Mouse (Mus musculus) heart, embryonic 14.5 days (tissue): ENCODE results near the gene Zscan26. TPM values are rescaled to one million over a fixed set of nuclear protein-coding genes. Genes with fewer than 3 reads are reported as not detected.

Experiments used
- ATAC-seq: fragments of 200-750 bp; cut with Nextera tagmentation; 2 replicates; pipeline ENCODE4 v1.8.0; 2017; ENCODE audit warnings: low read depth, moderate TSS enrichment; ENCODE audit not compliant: insufficient number of reproducible peaks, insufficient read depth, low FRiP score
- H3K27ac ChIP-seq, 2 experiments: fragments of 200-500 bp in 1 of 2; fragments of 300-500 bp in 1 of 2; sonication (generic) in 1 of 2; replicated peaks in 1 of 2; 2 replicates each; pipeline ENCODE4 v1.5.1; 2012 to 2014; ENCODE audit warnings: low read depth in 2 of 2, low read length in 2 of 2, control low read depth in 1 of 2, mild to moderate bottlenecking in 1 of 2, mixed read lengths in 1 of 2; ENCODE audit not compliant: control insufficient read depth in 1 of 2, insufficient read depth in 1 of 2
- H3K27me3 ChIP-seq: fragments of 300-500 bp; sonication (generic); 2 replicates; pipeline ENCODE4 v1.6.1; 2014; ENCODE audit warnings: mild to moderate bottlenecking, low read length, control low read depth; ENCODE audit not compliant: control insufficient read depth, insufficient read depth
- H3K36me3 ChIP-seq: fragments of 300-500 bp; sonication (generic); 2 replicates; pipeline ENCODE4 v1.6.1; 2014; ENCODE audit warnings: mild to moderate bottlenecking, control low read depth, low read length, mixed read lengths; ENCODE audit not compliant: control insufficient read depth, insufficient read depth
- H3K4me1 ChIP-seq, 2 experiments: fragments of 200-500 bp in 1 of 2; fragments of 300-500 bp in 1 of 2; sonication (generic) in 1 of 2; 2 replicates each; pipeline ENCODE4 v1.6.1; 2012 to 2014; ENCODE audit warnings: low read length in 2 of 2, control low read depth in 1 of 2, mixed read lengths in 1 of 2; ENCODE audit not compliant: control insufficient read depth in 2 of 2, insufficient read depth in 2 of 2
- H3K4me2 ChIP-seq: fragments of 300-500 bp; sonication (generic); 2 replicates; pipeline ENCODE4 v1.6.1; 2014; ENCODE audit warnings: mild to moderate bottlenecking, low read length
- H3K4me3 ChIP-seq, 2 experiments: fragments of 200-500 bp in 1 of 2; fragments of 300-500 bp in 1 of 2; sonication (generic) in 1 of 2; 2 replicates each; pipeline ENCODE4 v1.5.1; 2012 to 2014; ENCODE audit warnings: low read length in 2 of 2, mild to moderate bottlenecking in 2 of 2, control low read depth in 1 of 2, low read depth in 1 of 2, moderate library complexity in 1 of 2; ENCODE audit not compliant: control insufficient read depth in 1 of 2, insufficient read depth in 1 of 2
- H3K9ac ChIP-seq: fragments of 300-500 bp; sonication (generic); 2 replicates; pipeline ENCODE4 v1.6.1; 2014; ENCODE audit warnings: mild to moderate bottlenecking, low read length
- H3K9me3 ChIP-seq: fragments of 300-500 bp; sonication (generic); 2 replicates; pipeline ENCODE4 v1.6.1; 2016; ENCODE audit warnings: low read length, control low read depth; ENCODE audit not compliant: control insufficient read depth
- WGBS: fragments of 180-500 bp; shearing (Covaris S2); extraction: QIAGEN DNeasy Blood & Tissue Kit; methylation state at CpG from one replicate; pipeline ENCODE4 v1.1.7; 2014; 5-methylcytosine and 5-hydroxymethylcytosine counted together
- polyA plus RNA-seq: library from polyadenylated mRNA; unstranded; fragments of >200 nt; fragmentation: Nextera tagmentation; extraction: Ambion mirVana; gene quantifications from 2 replicates; pipeline ENCODE4 v1.2.1, GENCODE M21; 2014

Gene Zscan26
- polyA plus RNA-seq, 1 experiment from 2014 or later = 29.9 TPM

- Histone ChIP-seq H3K27me3 (no peaks in the 10 kb centered on the region), H3K9me3 (no peaks in the 10 kb centered on the region), H3K9ac (peak overlapping the region; percentile 89), H3K4me2 (peak overlapping the region; percentile 64), H3K27ac (peak overlapping the region; percentile 80 to 84), H3K36me3 (peaks cover 29% of the 10 kb centered on the region), H3K4me3 (peak overlapping the region; percentile 81 to 89), H3K4me1 (peaks cover 8 to 10% of the 10 kb centered on the region in 2 experiments)
- ATAC-seq = no peak
- WGBS = 2% methylated on average over 13 of the region's 13 CpGs
Observed at GRCm38 (mm10) chr13:21453042-21453441, 488 bp downstream of the Zscan26 start.

DNA sequence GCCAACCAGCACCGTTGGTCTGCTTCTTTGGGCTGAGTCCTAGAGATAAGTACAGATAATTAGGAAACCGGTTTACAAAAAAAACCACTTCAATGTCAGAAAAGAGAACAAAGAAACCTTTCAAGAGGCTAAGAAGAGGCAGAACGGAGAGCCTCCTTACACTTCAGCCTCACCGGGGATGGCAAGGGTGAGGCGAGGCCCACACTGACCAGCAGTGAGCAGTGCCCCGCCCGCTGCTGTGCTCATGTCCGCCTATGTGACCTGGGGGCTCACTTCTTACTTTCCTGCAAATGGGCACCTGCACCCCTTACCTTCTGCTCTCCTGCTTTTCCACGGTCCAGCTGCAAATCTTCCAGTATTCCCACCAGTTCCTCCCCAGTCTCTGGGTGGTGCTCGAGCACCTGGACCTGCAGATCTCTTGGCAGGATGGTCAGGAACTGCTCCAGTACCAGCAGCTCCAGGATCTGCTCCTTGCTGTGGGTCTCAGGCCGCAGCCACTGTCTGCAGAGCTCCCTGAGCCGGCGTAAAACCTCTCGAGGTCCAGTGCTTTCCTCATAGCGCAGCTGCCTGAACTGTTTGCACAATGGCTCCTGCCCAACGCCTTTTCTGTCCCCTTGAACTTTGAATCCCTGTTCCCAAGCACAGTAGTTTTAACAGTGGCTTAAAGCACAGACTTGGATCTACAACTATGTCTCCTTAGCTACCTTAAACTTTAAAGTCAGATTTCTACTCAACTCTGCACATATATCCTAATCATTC is 5.5 kb downstream of the Zscan26 start:
- WGBS = 82% methylated on average over 16 of the region's 16 CpGs
- no peaks in the 10 kb centered on the region for H3K27me3 ChIP-seq
- H3K9ac ChIP-seq = no peak overlapping the region
- ATAC-seq = no peak
- peaks cover 2 to 8% of the 10 kb centered on the region in 2 experiments; a peak in 3 of 4 replicates for H3K4me1 ChIP-seq
- H3K4me3 ChIP-seq = no peak overlapping the region
- H3K4me2 ChIP-seq = no peak overlapping the region
- H3K36me3 ChIP-seq = peaks cover 79% of the 10 kb centered on the region
- no peaks in the 10 kb centered on the region for H3K9me3 ChIP-seq
- H3K27ac ChIP-seq = no peak overlapping the region

DNA sequence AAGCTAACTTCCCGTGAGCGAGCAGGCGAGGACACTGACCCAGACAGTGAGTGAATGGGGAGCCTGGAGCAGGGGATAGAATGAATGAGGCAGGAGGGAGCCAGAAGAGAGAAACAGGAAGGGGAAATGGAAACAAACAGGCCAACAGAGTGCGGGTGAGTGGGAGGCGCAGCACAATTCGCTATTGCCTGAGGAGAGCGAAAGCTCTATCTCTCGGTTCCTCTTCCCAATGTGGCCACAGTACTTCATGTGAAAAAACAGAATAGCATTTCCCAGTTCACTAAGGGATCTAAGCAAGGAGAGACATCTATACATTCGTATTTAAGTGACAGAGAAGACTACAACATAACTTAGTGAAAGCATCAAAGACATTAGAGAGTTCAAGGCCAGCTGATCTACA is 6.7 kb downstream of the Zscan26 start:
- WGBS = 85% methylated on average over 9 of the region's 9 CpGs
- H3K9ac ChIP-seq = no peak overlapping the region
- no peak overlapping the region for H3K4me2 ChIP-seq
- no peaks in the 10 kb centered on the region for H3K27me3 ChIP-seq
- H3K27ac ChIP-seq = no peak overlapping the region
- H3K4me3 ChIP-seq = no peak overlapping the region
- peaks cover 81% of the 10 kb centered on the region for H3K36me3 ChIP-seq
- no peak for ATAC-seq
- 0 out of 4 replicates have a peak, but pooled peaks cover 0 to under 1% of the 10 kb centered on the region in 2 experiments for H3K4me1 ChIP-seq
- H3K9me3 ChIP-seq = no peaks in the 10 kb centered on the region

GRCm38 (mm10) chr13:21441207-21441572 is 12.3 kb downstream of the Zscan26 start:
- Histone ChIP-seq H3K4me3 (peak overlapping the region; percentile 51 to 59), H3K36me3 (peaks cover 36% of the 10 kb centered on the region), H3K27ac (peak overlapping the region; percentile 87 to 93), H3K27me3 (no peaks in the 10 kb centered on the region), H3K9me3 (no peaks in the 10 kb centered on the region), H3K4me2 (peak overlapping the region; percentile 75), H3K4me1 (peaks cover 0 to 14% of the 10 kb centered on the region in 2 experiments; a peak in 2 of 4 replicates), H3K9ac (peak overlapping the region; percentile 78)
- no peak for ATAC-seq
- 15% methylated on average over 10 of the region's 10 CpGs for WGBS

GRCm38 (mm10) chr13:21440503-21441206 is 12.9 kb downstream of the Zscan26 start, which contains the start of gene Pgbd1:
Gene Pgbd1, minus strand, starts transcription at chr13:21441058.
- Histone ChIP-seq H3K9ac (peak within 1 kb of the TSS; percentile 78), H3K36me3 (peaks cover 31% of the 10 kb centered on the region), H3K27ac (peak within 1 kb of the TSS; percentile 87 to 93), H3K4me3 (peak within 1 kb of the TSS; percentile 51 to 59), H3K9me3 (no peaks in the 10 kb centered on the region), H3K4me1 (peaks cover 0 to 14% of the 10 kb centered on the region in 2 experiments; a peak in 2 of 4 replicates), H3K4me2 (peak within 1 kb of the TSS; percentile 75), H3K27me3 (no peaks in the 10 kb centered on the region)
- peak; percentile 79 for ATAC-seq
- WGBS = under 1% methylated on average over 32 of the region's 32 CpGs

- no peaks in the 10 kb centered on the region for H3K9me3 ChIP-seq
- no peak overlapping the region for H3K4me2 ChIP-seq
- 66% methylated on average over 4 of the region's 4 CpGs for WGBS
- H3K27me3 ChIP-seq = no peaks in the 10 kb centered on the region
- 0 out of 4 replicates have a peak overlapping the region, but pooled peaks of 1 of the 2 experiments have one; percentile 26 for H3K27ac ChIP-seq
- H3K4me1 ChIP-seq = peaks cover 0 to 8% of the 10 kb centered on the region in 2 experiments; a peak in 2 of 4 replicates
- H3K9ac ChIP-seq = no peak overlapping the region
- ATAC-seq = no peak
- H3K4me3 ChIP-seq = no peak overlapping the region
- H3K36me3 ChIP-seq = no peaks in the 10 kb centered on the region
Observed at GRCm38 (mm10) chr13:21435476-21435875, 18.1 kb downstream of the Zscan26 start.

DNA sequence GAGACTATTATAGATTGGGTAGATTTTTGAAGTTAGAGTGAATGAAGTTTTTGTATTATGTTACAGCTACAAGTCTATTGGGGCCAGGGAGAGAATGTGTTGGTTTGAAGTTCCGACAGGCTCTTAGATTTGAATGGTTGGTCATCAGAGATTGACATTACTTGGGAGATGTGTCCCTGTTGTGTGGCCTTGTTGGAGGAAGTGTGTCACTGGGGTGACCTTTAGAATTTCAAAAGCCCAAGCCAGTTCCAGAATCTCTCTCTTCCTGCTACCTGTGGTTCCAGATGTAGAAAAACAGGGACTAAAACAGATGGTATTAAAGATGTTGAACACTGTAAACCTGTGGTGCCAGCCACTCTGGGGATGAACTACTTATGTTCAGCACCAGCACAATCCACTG is 25.9 kb downstream of the Zscan26 start:
- Histone ChIP-seq H3K4me2 (no peak overlapping the region), H3K9me3 (no peaks in the 10 kb centered on the region), H3K27me3 (no peaks in the 10 kb centered on the region), H3K36me3 (no peaks in the 10 kb centered on the region), H3K4me1 (no peaks in the 10 kb centered on the region), H3K4me3 (no peak overlapping the region), H3K9ac (no peak overlapping the region), H3K27ac (no peak overlapping the region)
- no peak for ATAC-seq
- WGBS = 91% methylated on average over 1 of the region's 1 CpGs
